Mouse (Mus musculus) E14TG2a.4 (cell line): ENCODE measurements around the gene Itgb8.

Source experiments
- CTCF ChIP-seq: conservative IDR thresholded peaks from 2 replicates; pipeline ENCODE4 v1.5.1; 2014; ENCODE audit warnings: low read length
- POU5F1 ChIP-seq: IDR thresholded peaks from 2 replicates; pipeline ENCODE4 v1.6.1; 2014; ENCODE audit warnings: low read length, borderline replicate concordance

DNA sequence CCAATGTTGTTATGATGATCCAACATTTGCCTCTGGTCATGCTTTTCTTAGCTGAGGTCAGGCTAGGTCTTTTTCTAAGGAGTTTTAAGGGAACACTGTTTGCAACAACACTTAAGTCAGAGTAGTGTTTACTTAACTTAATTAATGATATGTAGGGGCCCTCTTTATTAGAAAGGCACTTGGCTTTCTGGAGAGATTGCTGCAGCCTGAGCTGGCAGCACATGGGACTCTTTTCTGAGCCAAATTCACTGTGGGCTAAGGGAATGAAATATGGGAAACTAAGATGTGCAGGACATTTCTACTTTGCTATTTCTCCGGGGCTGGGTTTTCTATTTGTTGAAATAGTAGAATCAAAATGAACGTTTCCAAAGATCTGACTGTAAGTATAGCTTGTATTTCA is 73.5 kb downstream of the Itgb8 start:
- TF ChIP-seq CTCF (no peak), POU5F1 (no peak)
